Mouse (Mus musculus) brain, embryonic 14.5 days (tissue): ENCODE data around the gene Ddx1.

Experiments used
- CTCF ChIP-seq: fragments of 200-500 bp; IDR thresholded peaks from 2 replicates; pipeline ENCODE4 v1.5.1; 2012; ENCODE audit warnings: inconsistent platforms, mild to moderate bottlenecking, moderate library complexity, borderline replicate concordance; ENCODE audit not compliant: insufficient read depth, insufficient read length; ENCODE audit errors: extremely low read depth
- POLR2A ChIP-seq: fragments of 200-500 bp; IDR thresholded peaks from 2 replicates; pipeline ENCODE4 v1.6.1; 2012; ENCODE audit warnings: mild to moderate bottlenecking, inconsistent platforms, borderline replicate concordance; ENCODE audit not compliant: poor library complexity, insufficient read depth, insufficient read length, severe bottlenecking; ENCODE audit errors: extremely low read depth

DNA sequence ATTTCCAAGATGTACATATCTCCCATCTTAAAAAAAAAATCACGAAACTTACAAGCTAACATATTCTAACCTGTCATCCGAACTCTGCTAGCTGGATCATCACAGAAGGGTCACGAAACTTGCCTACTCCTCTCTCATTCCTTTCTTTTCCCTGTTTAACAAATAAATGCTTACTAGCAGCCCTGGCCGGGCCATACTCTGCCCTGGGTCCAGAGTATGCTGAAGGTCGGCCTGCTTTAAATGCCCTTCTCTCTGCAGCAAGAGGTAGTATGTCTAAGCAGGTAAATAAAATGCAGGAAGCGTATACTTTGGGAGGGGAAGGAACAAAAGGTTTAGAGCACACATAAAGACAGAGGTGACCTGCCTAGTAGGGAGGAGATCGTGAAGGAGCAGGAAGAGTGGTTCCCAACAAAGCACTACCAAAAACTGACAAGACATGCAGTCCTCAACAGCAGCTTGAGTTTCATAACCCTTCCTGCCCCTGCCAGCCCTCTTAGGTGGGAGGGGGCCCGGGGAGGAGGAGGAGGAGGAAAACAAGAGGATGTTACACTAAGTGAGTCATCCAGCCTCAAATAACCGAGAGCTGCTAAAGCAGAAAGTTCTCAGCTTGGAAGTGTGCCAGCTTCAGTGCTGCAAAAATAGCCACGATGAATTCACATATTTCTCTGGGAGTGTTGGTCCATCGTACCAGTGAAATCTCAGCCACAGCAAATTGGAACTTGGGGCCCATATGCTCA is 37.1 kb downstream of the Ddx1 start:
- TF ChIP-seq CTCF: no peak
- TF ChIP-seq POLR2A: no peak
